Mouse (Mus musculus) ES-E14 (cell line): ENCODE data around the gene Psmd5.
"Not testable (repeated sequence)": the region's sequence is repeated elsewhere in the genome, so short reads cannot be mapped to it uniquely, and the experiment has no call there.

ENCODE experiments used
- HCFC1 ChIP-seq: IDR thresholded peaks from 2 replicates; pipeline ENCODE4 v1.6.1; 2012; ENCODE audit warnings: low read length, inconsistent platforms, borderline replicate concordance; ENCODE audit not compliant: insufficient read depth
- ZC3H11A ChIP-seq: IDR thresholded peaks from 2 replicates; pipeline ENCODE4 v1.6.1; 2012; ENCODE audit warnings: low read depth, mild to moderate bottlenecking, inconsistent platforms, low read length, borderline replicate concordance

DNA sequence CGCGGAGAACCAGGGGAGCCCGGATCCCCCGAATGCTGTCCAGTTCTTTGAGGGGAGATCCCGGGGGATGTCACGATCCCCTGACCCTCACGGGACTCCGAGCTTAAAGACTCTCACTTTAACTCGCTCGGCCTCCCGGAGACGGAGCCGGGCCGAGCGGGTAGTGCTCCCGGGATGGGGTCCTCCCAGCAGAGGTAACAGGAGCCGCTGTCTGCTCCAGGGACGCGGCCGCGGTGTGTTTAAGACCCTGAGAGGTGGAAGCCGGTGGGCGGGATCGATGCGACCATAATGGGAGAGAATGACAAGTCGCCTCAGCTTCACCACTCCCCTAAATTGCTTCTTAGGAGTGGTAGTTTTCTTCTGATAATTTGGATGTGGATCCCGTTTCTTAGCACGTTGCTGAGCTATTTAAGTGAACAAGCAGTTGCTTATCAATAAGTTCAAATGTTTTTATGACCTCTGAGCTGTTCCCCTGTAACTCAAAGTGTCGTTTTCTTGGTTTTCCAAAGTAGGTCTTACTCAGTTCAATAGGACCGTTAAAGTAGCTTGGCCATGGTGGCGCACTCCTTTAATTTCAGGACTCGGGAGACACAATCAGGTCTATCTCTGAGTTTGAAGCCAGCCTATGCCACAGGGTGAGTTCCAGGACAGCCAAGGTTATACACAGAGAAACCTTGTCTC, 72.1 kb downstream of the Psmd5 start:
- TF ChIP-seq ZC3H11A, HCFC1: not testable (repeated sequence)
